Mouse (Mus musculus): ENCODE results near the gene Gdf11. TPM values are rescaled to one million over a fixed set of nuclear protein-coding genes. Genes with fewer than 3 reads are reported as not detected.

Gdf11 gene
- polyA plus RNA-seq, 1 experiment from 2014 or later = 5.8 TPM

DNA sequence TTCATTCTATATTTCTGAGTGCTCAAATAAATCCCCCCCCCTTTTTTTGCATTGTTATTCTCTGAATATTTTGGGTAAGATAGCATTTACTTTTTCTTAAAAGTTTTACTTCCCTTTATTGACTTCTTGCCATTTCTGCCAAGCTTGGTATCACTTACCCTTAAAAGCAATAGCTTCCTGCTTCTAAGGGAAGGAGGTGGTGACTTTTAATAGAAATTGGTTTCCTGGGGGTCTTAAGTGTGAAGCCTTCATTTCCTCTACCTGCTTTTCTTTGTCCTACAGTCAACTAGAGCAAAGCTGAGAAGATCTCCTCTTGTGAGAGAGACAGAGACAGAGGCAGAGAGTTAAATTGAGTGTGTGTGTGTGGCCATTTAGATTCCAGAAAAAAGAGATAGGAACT is 30.3 kb downstream of the Gdf11 start:
- no peaks in the 10 kb centered on the region for H3K4me1 ChIP-seq (ENCODE audit: control insufficient read depth, insufficient read depth, low read depth, low read length)
- H3K4me2 ChIP-seq (ENCODE audit: low read length) = no peak overlapping the region
- H3K27ac ChIP-seq (ENCODE audit: low read depth, low read length) = no peak overlapping the region
- peaks cover 11% of the 10 kb centered on the region for H3K36me3 ChIP-seq (ENCODE audit: control insufficient read depth, insufficient read depth, low read length)
- H3K9me3 ChIP-seq (ENCODE audit: control insufficient read depth, low read length) = no peaks in the 10 kb centered on the region
- H3K9ac ChIP-seq (ENCODE audit: low read depth, low read length) = no peak overlapping the region
- no peak overlapping the region for H3K4me3 ChIP-seq (ENCODE audit: low read length)
- no peak for ATAC-seq
- H3K27me3 ChIP-seq (replicated peaks; ENCODE audit: control insufficient read depth, insufficient read depth, low read length) = no peaks in the 10 kb centered on the region

DNA sequence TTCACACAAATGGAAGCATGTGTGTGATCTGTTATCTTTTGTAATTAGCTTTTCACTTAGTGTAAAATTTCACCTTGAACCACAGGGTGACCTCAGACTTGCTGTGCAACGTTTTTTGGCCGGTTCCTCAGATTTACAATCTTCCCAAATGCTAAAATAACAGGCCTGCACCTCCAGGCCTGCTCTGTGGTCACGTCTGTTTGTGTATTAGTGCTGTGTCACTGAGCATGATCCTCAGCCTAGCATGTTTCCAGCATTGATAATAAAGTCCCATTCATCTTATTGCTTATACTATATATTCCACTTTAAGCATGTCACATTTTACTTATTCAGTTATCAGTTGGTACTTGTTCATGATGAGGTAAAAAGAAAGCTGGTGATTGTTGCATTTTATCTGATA is 41.2 kb downstream of the Gdf11 start:
- H3K4me2 ChIP-seq (ENCODE audit: low read length) = no peak overlapping the region
- H3K4me3 ChIP-seq (ENCODE audit: low read length) = no peak overlapping the region
- no peak overlapping the region for H3K27ac ChIP-seq (ENCODE audit: low read depth, low read length)
- peaks cover 14% of the 10 kb centered on the region for H3K36me3 ChIP-seq (ENCODE audit: control insufficient read depth, insufficient read depth, low read length)
- ATAC-seq = no peak
- no peaks in the 10 kb centered on the region for H3K27me3 ChIP-seq (replicated peaks; ENCODE audit: control insufficient read depth, insufficient read depth, low read length)
- H3K9ac ChIP-seq (ENCODE audit: low read depth, low read length) = no peak overlapping the region
- 74% methylated on average over 3 of the region's 3 CpGs for WGBS
- peaks cover 4% of the 10 kb centered on the region; the same call in 1 of the 2 replicates for H3K4me1 ChIP-seq (ENCODE audit: control insufficient read depth, insufficient read depth, low read depth, low read length)
- H3K9me3 ChIP-seq (ENCODE audit: control insufficient read depth, low read length) = no peaks in the 10 kb centered on the region

DNA sequence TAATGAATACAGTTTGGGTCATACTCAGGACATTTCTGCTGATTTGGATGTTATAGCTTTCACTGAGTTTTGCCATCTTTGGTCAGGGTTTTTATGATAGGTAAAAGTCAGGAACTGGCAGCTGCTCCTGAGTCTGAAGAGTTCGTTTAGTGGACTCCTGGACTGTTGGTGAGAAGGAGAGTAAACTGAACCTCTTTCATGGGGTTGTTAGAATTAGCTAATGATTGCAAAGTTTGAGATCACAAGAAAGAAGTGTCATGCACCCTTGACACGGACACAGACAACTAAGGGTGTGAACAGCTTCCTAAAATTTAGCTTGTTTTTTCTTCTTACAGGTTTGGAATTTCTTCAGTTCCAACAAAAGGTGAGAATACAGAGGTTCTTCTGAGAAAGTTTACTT is 43.1 kb downstream of the Gdf11 start:
- WGBS = 73% methylated on average over 2 of the region's 2 CpGs
- Histone ChIP-seq H3K4me2 (ENCODE audit: low read length) (no peak overlapping the region), H3K4me1 (ENCODE audit: control insufficient read depth, insufficient read depth, low read depth, low read length) (peaks cover 4% of the 10 kb centered on the region; the same call in 1 of the 2 replicates), H3K36me3 (ENCODE audit: control insufficient read depth, insufficient read depth, low read length) (peaks cover 15% of the 10 kb centered on the region), H3K9ac (ENCODE audit: low read depth, low read length) (no peak overlapping the region), H3K27ac (ENCODE audit: low read depth, low read length) (no peak overlapping the region), H3K27me3 (replicated peaks; ENCODE audit: control insufficient read depth, insufficient read depth, low read length) (no peaks in the 10 kb centered on the region), H3K4me3 (ENCODE audit: low read length) (no peak overlapping the region), H3K9me3 (ENCODE audit: control insufficient read depth, low read length) (no peaks in the 10 kb centered on the region)
- no peak for ATAC-seq

DNA sequence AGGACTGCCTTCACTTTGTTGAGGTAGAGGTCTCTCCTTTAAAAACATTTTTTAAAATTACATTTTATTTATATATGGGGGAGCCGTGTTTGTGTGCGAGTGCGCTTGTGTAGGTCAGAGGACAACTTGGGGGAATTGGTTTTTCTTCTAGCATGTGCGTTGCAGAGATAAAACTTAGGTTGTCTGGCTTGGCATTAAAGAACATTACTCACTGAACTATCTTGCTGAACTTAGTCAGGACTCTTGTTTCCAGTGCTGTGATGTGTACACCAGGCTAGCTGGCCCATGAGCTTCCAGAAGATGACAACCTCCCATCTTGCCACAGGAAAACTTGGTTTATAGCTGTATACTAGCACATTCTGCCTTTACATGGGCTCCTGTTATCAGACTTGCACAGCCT is 44.9 kb downstream of the Gdf11 start:
- Histone ChIP-seq H3K27ac (ENCODE audit: low read depth, low read length) (no peak overlapping the region), H3K9me3 (ENCODE audit: control insufficient read depth, low read length) (no peaks in the 10 kb centered on the region), H3K4me3 (ENCODE audit: low read length) (no peak overlapping the region), H3K27me3 (replicated peaks; ENCODE audit: control insufficient read depth, insufficient read depth, low read length) (no peaks in the 10 kb centered on the region), H3K4me1 (ENCODE audit: control insufficient read depth, insufficient read depth, low read depth, low read length) (peaks cover 4% of the 10 kb centered on the region; the same call in 1 of the 2 replicates), H3K4me2 (ENCODE audit: low read length) (no peak overlapping the region), H3K9ac (ENCODE audit: low read depth, low read length) (no peak overlapping the region), H3K36me3 (ENCODE audit: control insufficient read depth, insufficient read depth, low read length) (peaks cover 24% of the 10 kb centered on the region)
- 98% methylated on average over 4 of the region's 4 CpGs for WGBS
- no peak for ATAC-seq

GRCm38 (mm10) chr10:128845516-128845915 is 46.0 kb downstream of the Gdf11 start:
- Histone ChIP-seq H3K4me1 (ENCODE audit: control insufficient read depth, insufficient read depth, low read depth, low read length) (peaks cover 4% of the 10 kb centered on the region; the same call in 1 of the 2 replicates), H3K4me2 (ENCODE audit: low read length) (no peak overlapping the region), H3K4me3 (ENCODE audit: low read length) (no peak overlapping the region), H3K9ac (ENCODE audit: low read depth, low read length) (no peak overlapping the region), H3K27me3 (replicated peaks; ENCODE audit: control insufficient read depth, insufficient read depth, low read length) (no peaks in the 10 kb centered on the region), H3K9me3 (ENCODE audit: control insufficient read depth, low read length) (no peaks in the 10 kb centered on the region), H3K27ac (ENCODE audit: low read depth, low read length) (no peak overlapping the region), H3K36me3 (ENCODE audit: control insufficient read depth, insufficient read depth, low read length) (peaks cover 31% of the 10 kb centered on the region)
- ATAC-seq = no peak
- 60% methylated on average over 2 of the region's 2 CpGs for WGBS

GRCm38 (mm10) chr10:128843260-128843659 is 48.3 kb downstream of the Gdf11 start:
- WGBS = 95% methylated on average over 5 of the region's 5 CpGs
- H3K36me3 ChIP-seq (ENCODE audit: control insufficient read depth, insufficient read depth, low read length) = peaks cover 24% of the 10 kb centered on the region
- no peak for ATAC-seq
- no peak overlapping the region for H3K4me2 ChIP-seq (ENCODE audit: low read length)
- no peaks in the 10 kb centered on the region for H3K9me3 ChIP-seq (ENCODE audit: control insufficient read depth, low read length)
- H3K9ac ChIP-seq (ENCODE audit: low read depth, low read length) = no peak overlapping the region
- H3K4me3 ChIP-seq (ENCODE audit: low read length) = no peak overlapping the region
- H3K27ac ChIP-seq (ENCODE audit: low read depth, low read length) = no peak overlapping the region
- peaks cover 4% of the 10 kb centered on the region; the same call in 1 of the 2 replicates for H3K4me1 ChIP-seq (ENCODE audit: control insufficient read depth, insufficient read depth, low read depth, low read length)
- H3K27me3 ChIP-seq (replicated peaks; ENCODE audit: control insufficient read depth, insufficient read depth, low read length) = no peaks in the 10 kb centered on the region

- H3K27me3 ChIP-seq (replicated peaks; ENCODE audit: control insufficient read depth, insufficient read depth, low read length) = no peaks in the 10 kb centered on the region
- no peak overlapping the region for H3K27ac ChIP-seq (ENCODE audit: low read depth, low read length)
- peaks cover 24% of the 10 kb centered on the region for H3K36me3 ChIP-seq (ENCODE audit: control insufficient read depth, insufficient read depth, low read length)
- no peaks in the 10 kb centered on the region for H3K9me3 ChIP-seq (ENCODE audit: control insufficient read depth, low read length)
- no peak overlapping the region for H3K9ac ChIP-seq (ENCODE audit: low read depth, low read length)
- H3K4me2 ChIP-seq (ENCODE audit: low read length) = no peak overlapping the region
- no peak for ATAC-seq
- H3K4me1 ChIP-seq (ENCODE audit: control insufficient read depth, insufficient read depth, low read depth, low read length) = peaks cover under 1% of the 10 kb centered on the region; the same call in 1 of the 2 replicates
- no peak overlapping the region for H3K4me3 ChIP-seq (ENCODE audit: low read length)
Measured at GRCm38 (mm10) chr10:128840612-128841011, 50.9 kb downstream of the Gdf11 start.

DNA sequence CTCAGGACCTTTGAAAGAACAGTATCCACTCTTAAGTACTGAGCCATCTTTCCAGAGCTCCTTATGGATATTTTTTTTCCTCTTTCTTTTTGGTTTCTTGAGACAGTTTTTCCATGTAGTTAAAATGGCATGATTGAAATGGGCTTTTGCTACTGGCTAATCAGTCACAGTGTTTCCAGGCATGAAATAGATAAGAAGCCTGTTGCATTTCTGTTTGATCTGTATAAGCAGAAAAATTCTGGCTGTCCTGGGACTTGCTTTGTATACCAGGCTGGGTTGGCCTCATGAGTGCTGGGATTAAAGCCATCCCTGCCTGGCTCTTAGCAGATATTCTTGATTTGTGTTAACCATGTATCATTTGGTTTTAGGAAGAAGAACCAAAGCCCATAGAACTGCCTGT is 52.1 kb downstream of the Gdf11 start:
- no peaks in the 10 kb centered on the region for H3K9me3 ChIP-seq (ENCODE audit: control insufficient read depth, low read length)
- no peaks in the 10 kb centered on the region for H3K4me1 ChIP-seq (ENCODE audit: control insufficient read depth, insufficient read depth, low read depth, low read length)
- peaks cover 26% of the 10 kb centered on the region for H3K36me3 ChIP-seq (ENCODE audit: control insufficient read depth, insufficient read depth, low read length)
- H3K4me2 ChIP-seq (ENCODE audit: low read length) = no peak overlapping the region
- H3K4me3 ChIP-seq (ENCODE audit: low read length) = no peak overlapping the region
- no peak overlapping the region for H3K27ac ChIP-seq (ENCODE audit: low read depth, low read length)
- no peaks in the 10 kb centered on the region for H3K27me3 ChIP-seq (replicated peaks; ENCODE audit: control insufficient read depth, insufficient read depth, low read length)
- H3K9ac ChIP-seq (ENCODE audit: low read depth, low read length) = no peak overlapping the region
- ATAC-seq = no peak

DNA sequence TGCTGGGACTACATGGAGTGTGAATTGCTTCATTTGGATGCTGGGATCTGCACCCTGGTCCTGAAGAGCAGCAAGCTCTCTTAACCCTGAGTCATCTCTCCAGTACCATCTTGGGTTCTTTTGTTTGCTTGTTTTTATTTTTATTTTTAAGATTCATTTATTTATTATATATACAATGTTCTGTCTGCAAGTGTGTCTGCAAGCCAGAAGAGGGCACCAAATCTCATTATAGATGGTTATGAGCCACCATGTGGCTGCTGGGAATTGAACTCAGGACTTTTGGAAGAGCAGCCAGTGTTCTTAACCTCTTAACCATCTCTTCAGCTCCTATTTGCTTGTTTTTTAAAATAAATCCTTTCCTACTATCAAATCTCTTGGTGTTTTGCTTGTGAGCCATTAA is 54.1 kb downstream of the Gdf11 start:
- no peak overlapping the region for H3K4me2 ChIP-seq (ENCODE audit: low read length)
- H3K27me3 ChIP-seq (replicated peaks; ENCODE audit: control insufficient read depth, insufficient read depth, low read length) = no peaks in the 10 kb centered on the region
- no peak overlapping the region for H3K9ac ChIP-seq (ENCODE audit: low read depth, low read length)
- no peak for ATAC-seq
- no peak overlapping the region for H3K4me3 ChIP-seq (ENCODE audit: low read length)
- H3K4me1 ChIP-seq (ENCODE audit: control insufficient read depth, insufficient read depth, low read depth, low read length) = no peaks in the 10 kb centered on the region
- peaks cover 26% of the 10 kb centered on the region for H3K36me3 ChIP-seq (ENCODE audit: control insufficient read depth, insufficient read depth, low read length)
- no peak overlapping the region for H3K27ac ChIP-seq (ENCODE audit: low read depth, low read length)
- no peaks in the 10 kb centered on the region for H3K9me3 ChIP-seq (ENCODE audit: control insufficient read depth, low read length)

All from hindbrain, embryonic 16.5 days (tissue).